Mouse (Mus musculus) adrenal gland (tissue): ENCODE data around the gene Borcs8.

Source experiments
- intact Hi-C: fragments of 180-260 bp; cut with DNase I; formaldehyde crosslinking; loops from one replicate; pipeline ENCODE4 v1.15.1; 2025
- microRNA-seq, 2 experiments: library from miRNA; unstranded; fragments of <30 nt; microRNA quantifications; one replicate each; pipeline ENCODE4; 2019

Borcs8 gene

DNA sequence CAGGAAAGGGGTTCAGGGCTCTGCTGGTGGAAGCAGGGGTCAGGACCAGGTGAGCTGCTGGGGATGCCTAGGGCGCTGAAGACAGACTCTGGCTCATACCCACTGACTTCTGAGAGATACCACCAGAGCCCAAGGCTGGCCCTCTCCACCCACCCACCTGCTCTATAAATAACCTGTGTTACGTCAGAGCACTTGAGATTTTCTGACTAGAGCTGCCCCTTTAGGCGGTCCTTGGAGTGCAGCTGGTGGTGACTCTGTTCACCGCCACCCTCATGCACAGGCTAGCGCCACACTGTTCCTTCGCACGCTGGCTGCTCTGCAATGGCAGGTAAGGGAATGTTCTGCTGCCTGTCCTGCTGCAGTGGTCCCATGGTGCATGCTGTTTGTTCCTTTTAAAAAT, 34.8 kb downstream of the Borcs8 start:
- intact Hi-C loops: no loop called here

DNA sequence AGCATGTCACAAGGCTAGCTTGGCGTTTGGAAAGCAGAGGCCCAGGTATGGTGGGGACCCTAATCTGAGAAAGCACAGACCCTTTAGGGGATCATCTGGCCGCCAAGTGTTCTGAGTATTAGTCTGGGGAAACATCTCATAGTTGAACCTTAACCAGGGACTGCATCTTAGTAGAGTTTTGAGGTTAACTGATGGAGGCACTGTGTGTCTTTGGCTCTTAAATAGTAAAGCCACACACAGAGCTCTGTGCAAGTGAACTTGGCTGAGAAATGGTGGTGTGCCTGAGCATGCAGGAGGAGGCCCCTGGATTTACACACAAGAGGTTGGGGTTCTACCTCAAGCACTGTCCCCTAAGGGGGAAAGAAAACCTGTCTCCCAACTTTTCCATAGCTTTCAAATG, 38.9 kb downstream of the Borcs8 start:
- intact Hi-C loops: no loop called here

- intact Hi-C loops: no loop called here
Measured at GRCm38 (mm10) chr8:70179082-70179481, 39.8 kb downstream of the Borcs8 start.

GRCm38 (mm10) chr8:70181212-70181902, 42.1 kb downstream of the Borcs8 start:
- intact Hi-C loops: loop anchor here (5.0 kb wide), 1 partner anchor 41 kb away; no protein-coding TSS in a partner anchor

- intact Hi-C loops: loop anchor here (5.0 kb wide), 1 partner anchor 40 kb away; no protein-coding TSS in a partner anchor
Measured at GRCm38 (mm10) chr8:70181903-70182252, 42.6 kb downstream of the Borcs8 start.

GRCm38 (mm10) chr8:70183194-70183593, 43.9 kb downstream of the Borcs8 start:
- intact Hi-C loops: loop anchor here (5.0 kb wide), 1 partner anchor 39 kb away; no protein-coding TSS in a partner anchor

DNA sequence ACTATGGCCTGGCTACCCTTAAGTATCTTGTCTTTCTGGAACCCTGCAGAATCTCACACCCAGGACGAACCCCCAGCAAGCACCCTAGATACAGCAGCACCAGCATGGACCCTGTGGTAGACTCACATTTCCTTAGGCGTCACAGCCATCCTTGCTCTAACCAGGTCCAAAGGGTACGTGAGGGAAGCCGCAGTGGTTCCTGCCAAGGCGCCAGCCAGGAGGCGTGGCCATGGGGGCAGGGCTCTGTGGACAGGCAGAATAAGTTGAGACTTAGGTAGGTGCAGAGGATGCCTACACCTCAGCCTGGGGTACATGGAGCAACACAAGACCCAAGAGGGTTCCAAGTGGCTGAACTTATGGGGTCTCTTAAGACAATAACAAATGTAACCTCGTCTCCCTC, 49.4 kb downstream of the Borcs8 start:
- intact Hi-C loops: no loop called here

DNA sequence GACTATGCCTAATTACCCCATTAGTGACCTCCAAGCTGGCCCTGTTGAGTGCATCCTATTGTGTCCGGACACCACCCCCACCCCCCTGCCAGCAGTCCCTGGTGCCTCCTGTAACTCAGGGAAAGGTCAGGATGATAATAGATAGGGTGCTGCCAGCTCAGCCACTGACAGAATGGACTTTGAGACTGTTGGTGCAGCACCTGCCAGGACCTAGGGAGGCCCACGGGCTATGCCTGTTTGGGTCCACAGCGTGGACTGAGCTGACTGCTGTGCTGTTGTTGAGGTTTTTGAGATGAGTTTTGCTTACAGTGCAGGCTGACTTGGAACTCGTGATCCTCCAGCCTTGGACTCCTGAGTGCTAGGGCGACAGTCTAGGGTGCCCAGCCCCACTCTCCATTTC, 53.9 kb downstream of the Borcs8 start:
- intact Hi-C loops: no loop called here

GRCm38 (mm10) chr8:70194191-70194590, 54.9 kb downstream of the Borcs8 start:
- intact Hi-C loops: no loop called here

- intact Hi-C loops: no loop called here
Measured at GRCm38 (mm10) chr8:70195762-70196161, 56.5 kb downstream of the Borcs8 start.

Small RNAs within 50 kb of the gene (microRNA-seq; reads per million reads assigned to microRNA genes)
- gene Mir7066: 0 reads per million in 2 experiments
